Mouse (Mus musculus) midbrain, embryonic 11.5 days (tissue): ENCODE data around the gene Tenm4. TPM values are rescaled to one million over a fixed set of nuclear protein-coding genes. Genes with fewer than 3 reads are reported as not detected.

Experiments used
- ATAC-seq: fragments of 200-750 bp; cut with Nextera tagmentation; 2 replicates; pipeline ENCODE4 v1.8.0; 2017; ENCODE audit warnings: moderate TSS enrichment, moderate library complexity; ENCODE audit not compliant: low FRiP score
- DNase-seq: peaks from one replicate; pipeline ENCODE4 v3.0.0; 2015; ENCODE audit warnings: low spot score; ENCODE audit errors: missing footprints
- H3K27ac ChIP-seq: fragments of 300-500 bp; sonication (generic); 2 replicates; pipeline ENCODE4 v1.5.1; 2014; ENCODE audit warnings: low read depth, low read length
- H3K27me3 ChIP-seq: fragments of 300-500 bp; sonication (generic); 2 replicates; pipeline ENCODE4 v1.6.1; 2014; ENCODE audit warnings: mild to moderate bottlenecking, low read length, moderate library complexity, mixed read lengths; ENCODE audit not compliant: control insufficient read depth, insufficient read depth
- H3K36me3 ChIP-seq: fragments of 300-500 bp; sonication (generic); 2 replicates; pipeline ENCODE4 v1.6.1; 2014; ENCODE audit warnings: mild to moderate bottlenecking, low read length, moderate library complexity, mixed read lengths; ENCODE audit not compliant: control insufficient read depth, insufficient read depth
- H3K4me1 ChIP-seq: fragments of 300-500 bp; sonication (generic); 2 replicates; pipeline ENCODE4 v1.6.1; 2014; ENCODE audit warnings: low read length; ENCODE audit not compliant: control insufficient read depth, insufficient read depth
- H3K4me2 ChIP-seq: fragments of 300-500 bp; sonication (generic); 2 replicates; pipeline ENCODE4 v1.6.1; 2014; ENCODE audit warnings: mild to moderate bottlenecking, moderate library complexity
- H3K4me3 ChIP-seq: fragments of 300-500 bp; sonication (generic); 2 replicates; pipeline ENCODE4 v1.5.1; 2014; ENCODE audit warnings: low read depth, low read length
- H3K9ac ChIP-seq: fragments of 300-500 bp; sonication (generic); 2 replicates; pipeline ENCODE4 v1.6.1; 2014; ENCODE audit warnings: low read length
- H3K9me3 ChIP-seq: fragments of 300-500 bp; sonication (generic); 2 replicates; pipeline ENCODE4 v1.6.1; 2016; ENCODE audit warnings: low read length; ENCODE audit not compliant: control insufficient read depth
- WGBS: fragments of 180-500 bp; shearing (Covaris S2); extraction: QIAGEN DNeasy Blood & Tissue Kit; methylation state at CpG from one replicate; pipeline ENCODE4 v1.1.7; 2014; 5-methylcytosine and 5-hydroxymethylcytosine counted together
- polyA plus RNA-seq: library from polyadenylated mRNA; unstranded; fragments of >200 nt; fragmentation: Nextera tagmentation; extraction: Ambion mirVana; gene quantifications from 2 replicates; pipeline ENCODE4 v1.2.1, GENCODE M21; 2014

Gene Tenm4
- polyA plus RNA-seq, 1 experiment from 2014 or later, result 24.8 TPM

GRCm38 (mm10) chr7:96864894-96865722 is 694.1 kb downstream of the Tenm4 start:
- ATAC-seq, result peak; percentile 86
- H3K36me3 ChIP-seq, result no peaks in the 10 kb centered on the region; the same call in 1 of the 2 replicates
- H3K9ac ChIP-seq, result no peak overlapping the region
- DNase-seq, result no peak
- no peak overlapping the region for H3K4me2 ChIP-seq
- H3K9me3 ChIP-seq, result no peaks in the 10 kb centered on the region
- WGBS, result 63% methylated on average over 7 of the region's 7 CpGs
- no peaks in the 10 kb centered on the region for H3K4me1 ChIP-seq
- no peaks in the 10 kb centered on the region for H3K27me3 ChIP-seq
- no peak overlapping the region for H3K4me3 ChIP-seq
- no peak overlapping the region for H3K27ac ChIP-seq

GRCm38 (mm10) chr7:96869079-96869810 is 698.2 kb downstream of the Tenm4 start:
- Histone ChIP-seq H3K36me3 (no peaks in the 10 kb centered on the region; the same call in 1 of the 2 replicates), H3K27ac (no peak overlapping the region), H3K9ac (no peak overlapping the region), H3K4me3 (no peak overlapping the region), H3K4me1 (no peaks in the 10 kb centered on the region), H3K27me3 (no peaks in the 10 kb centered on the region), H3K9me3 (no peaks in the 10 kb centered on the region), H3K4me2 (no peak overlapping the region)
- DNase-seq (no peak), ATAC-seq (no peak)
- 91% methylated on average over 16 of the region's 16 CpGs for WGBS

- 89% methylated on average over 8 of the region's 8 CpGs for WGBS
- Histone ChIP-seq H3K9me3 (no peaks in the 10 kb centered on the region), H3K4me1 (no peaks in the 10 kb centered on the region), H3K27ac (no peak overlapping the region), H3K4me2 (no peak overlapping the region), H3K27me3 (no peaks in the 10 kb centered on the region), H3K9ac (no peak overlapping the region), H3K36me3 (no peaks in the 10 kb centered on the region; the same call in 1 of the 2 replicates), H3K4me3 (no peak overlapping the region)
- ATAC-seq (no peak), DNase-seq (no peak)
Observed at GRCm38 (mm10) chr7:96870473-96870872, 699.4 kb downstream of the Tenm4 start.

GRCm38 (mm10) chr7:96871031-96871430 is 700.0 kb downstream of the Tenm4 start:
- H3K4me2 ChIP-seq, result no peak overlapping the region
- no peaks in the 10 kb centered on the region; the same call in 1 of the 2 replicates for H3K36me3 ChIP-seq
- no peak overlapping the region for H3K9ac ChIP-seq
- H3K9me3 ChIP-seq, result no peaks in the 10 kb centered on the region
- ATAC-seq (no peak), DNase-seq (no peak)
- no peak overlapping the region for H3K27ac ChIP-seq
- H3K27me3 ChIP-seq, result no peaks in the 10 kb centered on the region
- H3K4me3 ChIP-seq, result no peak overlapping the region
- WGBS, result 88% methylated on average over 4 of the region's 4 CpGs
- H3K4me1 ChIP-seq, result no peaks in the 10 kb centered on the region

GRCm38 (mm10) chr7:96878511-96879276 is 707.6 kb downstream of the Tenm4 start:
- H3K9ac ChIP-seq, result no peak overlapping the region
- H3K27me3 ChIP-seq, result no peaks in the 10 kb centered on the region
- DNase-seq (no peak), ATAC-seq (no peak)
- H3K9me3 ChIP-seq, result no peaks in the 10 kb centered on the region
- H3K4me3 ChIP-seq, result no peak overlapping the region
- 81% methylated on average over 7 of the region's 7 CpGs for WGBS
- no peaks in the 10 kb centered on the region for H3K4me1 ChIP-seq
- no peak overlapping the region for H3K27ac ChIP-seq
- H3K4me2 ChIP-seq, result no peak overlapping the region
- H3K36me3 ChIP-seq, result no peaks in the 10 kb centered on the region

- 87% methylated on average over 6 of the region's 6 CpGs for WGBS
- Histone ChIP-seq H3K36me3 (no peaks in the 10 kb centered on the region), H3K9me3 (no peaks in the 10 kb centered on the region), H3K4me3 (no peak overlapping the region), H3K4me1 (no peaks in the 10 kb centered on the region), H3K27me3 (no peaks in the 10 kb centered on the region), H3K9ac (no peak overlapping the region), H3K27ac (no peak overlapping the region), H3K4me2 (no peak overlapping the region)
- DNase-seq, result no peak
- ATAC-seq, result no peak
Observed at GRCm38 (mm10) chr7:96879593-96879992, 708.5 kb downstream of the Tenm4 start.

GRCm38 (mm10) chr7:96880221-96880944 is 709.3 kb downstream of the Tenm4 start:
- Histone ChIP-seq H3K4me1 (no peaks in the 10 kb centered on the region), H3K27ac (no peak overlapping the region), H3K27me3 (no peaks in the 10 kb centered on the region), H3K9me3 (no peaks in the 10 kb centered on the region), H3K4me3 (no peak overlapping the region), H3K9ac (no peak overlapping the region), H3K36me3 (no peaks in the 10 kb centered on the region; the same call in 1 of the 2 replicates), H3K4me2 (no peak overlapping the region)
- 84% methylated on average over 6 of the region's 6 CpGs for WGBS
- no peak for DNase-seq
- no peak for ATAC-seq

- Histone ChIP-seq H3K27me3 (no peaks in the 10 kb centered on the region), H3K27ac (no peak overlapping the region), H3K4me1 (no peaks in the 10 kb centered on the region), H3K9me3 (no peaks in the 10 kb centered on the region), H3K9ac (no peak overlapping the region), H3K36me3 (no peaks in the 10 kb centered on the region; the same call in 1 of the 2 replicates), H3K4me2 (no peak overlapping the region), H3K4me3 (no peak overlapping the region)
- no peak for DNase-seq
- no peak for ATAC-seq
- WGBS, result 98% methylated on average over 3 of the region's 3 CpGs
Observed at GRCm38 (mm10) chr7:96883297-96883696, 712.3 kb downstream of the Tenm4 start.
